Mouse (Mus musculus) R1 (cell line): ENCODE measurements at regions not wholly inside any gene's neighbourhood (a gene's known extent, or its start where the extent isn't known, plus 50 kb on each side); places are given as distances from the start of the nearest gene placed in this dataset.

Experiments
- DNase-seq: peaks from one replicate; pipeline ENCODE4 v3.0.0-alpha.2; 2018; ENCODE audit warnings: low read depth, low spot score

- DNase-seq = no peak
Measured at GRCm38 (mm10) chr2:118031662-118032061, 80.0 kb upstream of the Thbs1 start.

GRCm38 (mm10) chr2:118033377-118033776, 78.3 kb upstream of the Thbs1 start:
- DNase-seq = no peak

- no peak for DNase-seq
Measured at GRCm38 (mm10) chr2:118034026-118034425, 77.7 kb upstream of the Thbs1 start.

GRCm38 (mm10) chr2:118035333-118035732, 76.3 kb upstream of the Thbs1 start:
- DNase-seq = no peak

GRCm38 (mm10) chr2:118038859-118039818, 72.5 kb upstream of the Thbs1 start:
- peak; percentile 21 for DNase-seq

GRCm38 (mm10) chr2:118039819-118040206, 71.9 kb upstream of the Thbs1 start:
- no peak for DNase-seq

- DNase-seq = no peak
Measured at GRCm38 (mm10) chr2:118042380-118043055, 69.2 kb upstream of the Thbs1 start.

- DNase-seq = no peak
Measured at GRCm38 (mm10) chr2:118044666-118045065, 67.0 kb upstream of the Thbs1 start.

- DNase-seq = no peak
Measured at GRCm38 (mm10) chr2:118050326-118050725, 61.4 kb upstream of the Thbs1 start.

- no peak for DNase-seq
Measured at GRCm38 (mm10) chr2:118051610-118052009, 60.1 kb upstream of the Thbs1 start.

- DNase-seq = no peak
Measured at GRCm38 (mm10) chr2:118053512-118053911, 58.2 kb upstream of the Thbs1 start.

- no peak for DNase-seq
Measured at GRCm38 (mm10) chr2:118058654-118059395, 52.9 kb upstream of the Thbs1 start.

- DNase-seq = peak; percentile 49
Measured at GRCm38 (mm10) chr2:118061291-118061690, 50.4 kb upstream of the Thbs1 start.
